Mouse (Mus musculus): ENCODE data around the gene Rsbn1. TPM values are rescaled to one million over a fixed set of nuclear protein-coding genes. Genes with fewer than 3 reads are reported as not detected.

The Rsbn1 gene
- polyA plus RNA-seq, 1 experiment from 2014 or later = 21.1 TPM

DNA sequence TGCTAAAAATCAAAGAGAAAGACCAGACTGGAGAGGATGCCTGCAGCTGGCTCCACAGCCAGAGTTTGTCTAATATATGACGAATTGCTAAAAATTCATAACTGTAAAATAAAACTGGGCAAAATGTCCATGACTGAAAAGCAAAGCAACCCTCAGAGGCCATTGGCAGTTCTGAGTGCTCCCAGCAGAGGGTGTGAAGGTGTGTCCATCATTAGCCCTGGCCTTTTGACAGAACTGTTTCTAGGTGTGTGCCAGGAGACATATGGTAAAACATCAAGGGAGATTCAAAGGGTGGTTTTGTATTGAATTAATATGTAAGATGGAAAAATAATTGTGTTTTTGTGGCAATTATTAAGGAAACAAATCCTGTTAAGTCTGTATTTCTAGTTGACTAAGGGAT, 9.2 kb upstream of the Rsbn1 start:
- Histone ChIP-seq H3K9me3 (ENCODE audit: control insufficient read depth, low read length) (no peaks in the 10 kb centered on the region), H3K9ac (replicated peaks; ENCODE audit: low read depth, low read length) (no peak overlapping the region), H3K4me3 (replicated peaks; ENCODE audit: low read length) (no peak overlapping the region), H3K36me3 (ENCODE audit: control insufficient read depth, insufficient read depth) (no peaks in the 10 kb centered on the region), H3K4me1 (replicated peaks; ENCODE audit: control insufficient read depth, insufficient read depth, low read length) (no peaks in the 10 kb centered on the region), H3K27me3 (replicated peaks; ENCODE audit: control insufficient read depth, insufficient read depth, low read length) (no peaks in the 10 kb centered on the region), H3K4me2 (ENCODE audit: low read length) (no peak overlapping the region), H3K27ac (ENCODE audit: low read length) (no peak overlapping the region)
- WGBS = 82% methylated on average over 1 of the region's 1 CpGs
- ATAC-seq = no peak

DNA sequence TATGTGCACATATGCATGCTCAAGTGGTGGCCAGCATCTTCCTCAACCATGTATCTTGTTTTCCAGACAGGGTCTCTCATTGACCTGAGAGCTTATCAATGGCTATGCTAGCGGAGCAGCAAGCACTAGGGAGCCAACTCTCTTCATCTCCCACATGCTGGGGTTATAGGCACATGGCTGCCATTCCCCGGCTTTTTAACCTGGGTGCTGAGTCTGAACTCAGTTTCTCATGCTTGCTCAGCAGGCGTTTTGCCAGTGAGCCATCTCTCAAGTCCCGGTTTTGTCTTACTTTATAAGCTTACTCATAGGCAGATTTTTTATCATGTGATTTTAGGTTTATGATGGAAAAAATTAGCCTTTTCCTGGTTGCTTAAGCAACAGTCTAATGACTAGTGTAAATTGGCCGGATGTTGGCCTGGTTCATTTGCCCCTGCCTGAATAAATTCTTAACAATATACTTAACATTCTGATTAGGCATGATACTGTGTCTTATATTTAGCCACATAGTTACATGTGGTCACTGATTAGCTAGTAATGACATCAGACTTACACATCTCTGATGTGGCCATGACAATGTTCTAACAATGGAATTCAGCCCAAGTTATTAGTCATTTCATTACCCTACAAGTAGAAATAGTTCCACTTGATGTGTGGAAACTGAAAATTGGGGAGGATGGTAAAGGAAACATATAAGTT, 6.4 kb upstream of the Rsbn1 start:
- H3K4me1 ChIP-seq (replicated peaks; ENCODE audit: control insufficient read depth, insufficient read depth, low read length) = no peaks in the 10 kb centered on the region
- no peaks in the 10 kb centered on the region for H3K27me3 ChIP-seq (replicated peaks; ENCODE audit: control insufficient read depth, insufficient read depth, low read length)
- no peak overlapping the region for H3K9ac ChIP-seq (replicated peaks; ENCODE audit: low read depth, low read length)
- WGBS = 83% methylated on average over 5 of the region's 5 CpGs
- ATAC-seq = no peak
- no peaks in the 10 kb centered on the region for H3K9me3 ChIP-seq (ENCODE audit: control insufficient read depth, low read length)
- no peak overlapping the region for H3K4me3 ChIP-seq (replicated peaks; ENCODE audit: low read length)
- no peak overlapping the region for H3K27ac ChIP-seq (ENCODE audit: low read length)
- H3K4me2 ChIP-seq (ENCODE audit: low read length) = no peak overlapping the region
- no peaks in the 10 kb centered on the region for H3K36me3 ChIP-seq (ENCODE audit: control insufficient read depth, insufficient read depth)

GRCm38 (mm10) chr3:103908781-103909180, 5.1 kb upstream of the Rsbn1 start:
- Histone ChIP-seq H3K4me1 (replicated peaks; ENCODE audit: control insufficient read depth, insufficient read depth, low read length) (no peaks in the 10 kb centered on the region), H3K9ac (replicated peaks; ENCODE audit: low read depth, low read length) (no peak overlapping the region), H3K27me3 (replicated peaks; ENCODE audit: control insufficient read depth, insufficient read depth, low read length) (no peaks in the 10 kb centered on the region), H3K27ac (ENCODE audit: low read length) (no peak overlapping the region), H3K4me2 (ENCODE audit: low read length) (no peak overlapping the region), H3K9me3 (ENCODE audit: control insufficient read depth, low read length) (no peaks in the 10 kb centered on the region), H3K4me3 (replicated peaks; ENCODE audit: low read length) (no peak overlapping the region), H3K36me3 (ENCODE audit: control insufficient read depth, insufficient read depth) (no peaks in the 10 kb centered on the region)
- WGBS = 68% methylated on average over 2 of the region's 2 CpGs
- ATAC-seq = no peak

DNA sequence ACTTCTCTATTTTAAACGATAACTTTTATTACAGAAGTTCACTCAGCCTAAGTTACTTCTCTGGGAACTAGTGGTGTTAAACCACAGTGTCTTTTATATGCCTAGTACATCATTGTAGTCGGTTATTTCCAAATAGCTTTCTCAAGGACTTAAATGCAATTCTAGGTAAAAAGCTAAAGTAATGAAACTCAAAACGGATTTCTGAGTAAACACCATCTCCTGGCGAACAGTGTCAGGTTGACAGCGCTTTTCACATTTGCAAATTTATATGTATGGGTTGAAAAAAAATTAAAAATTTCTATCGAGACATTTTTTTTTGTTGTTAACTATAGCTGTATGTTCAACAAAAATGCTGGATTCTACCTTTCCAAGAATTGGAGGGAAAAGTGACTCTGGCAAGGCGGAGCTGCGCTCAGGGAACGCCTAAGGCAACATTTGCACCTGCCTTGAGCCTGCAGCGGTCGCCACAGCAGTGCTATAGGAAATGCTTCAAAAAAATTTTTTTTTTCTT, 414 bp upstream of the Rsbn1 start:
- Histone ChIP-seq H3K9ac (replicated peaks; ENCODE audit: low read depth, low read length) (peak overlapping the region; percentile 61), H3K36me3 (ENCODE audit: control insufficient read depth, insufficient read depth) (no peaks in the 10 kb centered on the region), H3K4me1 (replicated peaks; ENCODE audit: control insufficient read depth, insufficient read depth, low read length) (peaks cover 10% of the 10 kb centered on the region), H3K27ac (ENCODE audit: low read length) (peak overlapping the region; percentile 92), H3K4me2 (ENCODE audit: low read length) (peak overlapping the region; percentile 83), H3K4me3 (replicated peaks; ENCODE audit: low read length) (peak overlapping the region; percentile 89), H3K9me3 (ENCODE audit: control insufficient read depth, low read length) (no peaks in the 10 kb centered on the region), H3K27me3 (replicated peaks; ENCODE audit: control insufficient read depth, insufficient read depth, low read length) (no peaks in the 10 kb centered on the region)
- 3% methylated on average over 11 of the region's 11 CpGs for WGBS
- peak; percentile 3; the same call in 1 of the 2 replicates for ATAC-seq

DNA sequence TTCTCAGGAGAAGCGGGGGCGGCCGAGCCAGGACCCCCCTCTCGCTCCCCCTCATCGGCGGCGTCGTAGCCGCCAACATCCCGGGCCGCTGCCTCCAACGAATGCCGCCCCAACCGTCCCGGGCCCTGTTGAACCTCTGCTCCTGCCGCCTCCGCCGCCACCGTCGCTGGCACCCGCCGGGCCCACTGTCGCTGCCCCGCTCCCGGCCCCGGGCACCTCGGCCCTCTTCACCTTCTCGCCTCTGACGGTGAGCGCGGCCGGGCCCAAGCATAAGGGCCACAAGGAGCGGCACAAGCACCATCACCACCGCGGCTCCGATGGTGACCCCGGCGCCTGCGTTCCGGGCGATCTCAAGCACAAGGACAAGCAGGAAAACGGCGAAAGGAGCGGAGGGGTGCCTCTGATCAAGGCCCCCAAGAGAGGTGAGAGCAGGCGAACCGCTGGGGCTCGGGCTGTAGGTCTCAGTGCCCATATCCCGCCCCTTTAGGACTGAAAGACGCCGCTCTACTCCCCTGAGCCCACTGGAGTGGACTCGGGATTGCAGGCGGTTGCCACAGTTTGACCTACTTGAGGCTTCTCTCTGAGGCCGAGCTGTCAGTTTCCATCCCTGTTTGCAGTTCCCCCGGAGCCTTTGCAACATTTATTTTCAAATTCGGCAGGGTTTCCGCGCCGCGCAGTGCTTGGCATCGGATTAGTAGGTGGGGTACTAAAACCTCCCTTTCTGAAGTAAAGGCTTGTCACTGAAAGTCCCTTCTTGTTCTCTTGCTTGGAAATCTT, 1.0 kb downstream of the Rsbn1 start:
- peak overlapping the region; percentile 95 for H3K9ac ChIP-seq (replicated peaks; ENCODE audit: low read depth, low read length)
- H3K9me3 ChIP-seq (ENCODE audit: control insufficient read depth, low read length) = no peaks in the 10 kb centered on the region
- peaks cover 10% of the 10 kb centered on the region for H3K4me1 ChIP-seq (replicated peaks; ENCODE audit: control insufficient read depth, insufficient read depth, low read length)
- H3K27ac ChIP-seq (ENCODE audit: low read length) = peak overlapping the region; percentile 92
- no peaks in the 10 kb centered on the region for H3K27me3 ChIP-seq (replicated peaks; ENCODE audit: control insufficient read depth, insufficient read depth, low read length)
- peak overlapping the region; percentile 67 for H3K4me2 ChIP-seq (ENCODE audit: low read length)
- peak overlapping the region; percentile 89 for H3K4me3 ChIP-seq (replicated peaks; ENCODE audit: low read length)
- ATAC-seq = peak; percentile 41
- WGBS = under 1% methylated on average over 56 of the region's 60 CpGs
- H3K36me3 ChIP-seq (ENCODE audit: control insufficient read depth, insufficient read depth) = no peaks in the 10 kb centered on the region

- peak overlapping the region; percentile 95 for H3K9ac ChIP-seq (replicated peaks; ENCODE audit: low read depth, low read length)
- H3K4me3 ChIP-seq (replicated peaks; ENCODE audit: low read length) = peak overlapping the region; percentile 89
- H3K27me3 ChIP-seq (replicated peaks; ENCODE audit: control insufficient read depth, insufficient read depth, low read length) = no peaks in the 10 kb centered on the region
- WGBS = 6% methylated on average over 7 of the region's 7 CpGs
- peak overlapping the region; percentile 67 for H3K4me2 ChIP-seq (ENCODE audit: low read length)
- H3K27ac ChIP-seq (ENCODE audit: low read length) = no peak overlapping the region
- no peaks in the 10 kb centered on the region for H3K9me3 ChIP-seq (ENCODE audit: control insufficient read depth, low read length)
- ATAC-seq = no peak
- H3K4me1 ChIP-seq (replicated peaks; ENCODE audit: control insufficient read depth, insufficient read depth, low read length) = peaks cover 10% of the 10 kb centered on the region
- no peaks in the 10 kb centered on the region for H3K36me3 ChIP-seq (ENCODE audit: control insufficient read depth, insufficient read depth)
Measured at GRCm38 (mm10) chr3:103915509-103915896, 1.6 kb downstream of the Rsbn1 start.

- no peaks in the 10 kb centered on the region for H3K9me3 ChIP-seq (ENCODE audit: control insufficient read depth, low read length)
- H3K4me3 ChIP-seq (replicated peaks; ENCODE audit: low read length) = peak overlapping the region; percentile 39
- 32% methylated on average over 5 of the region's 5 CpGs for WGBS
- peaks cover 10% of the 10 kb centered on the region for H3K4me1 ChIP-seq (replicated peaks; ENCODE audit: control insufficient read depth, insufficient read depth, low read length)
- no peaks in the 10 kb centered on the region for H3K27me3 ChIP-seq (replicated peaks; ENCODE audit: control insufficient read depth, insufficient read depth, low read length)
- H3K4me2 ChIP-seq (ENCODE audit: low read length) = peak overlapping the region; percentile 66
- no peak overlapping the region for H3K27ac ChIP-seq (ENCODE audit: low read length)
- H3K9ac ChIP-seq (replicated peaks; ENCODE audit: low read depth, low read length) = peak overlapping the region; percentile 44
- ATAC-seq = no peak
- no peaks in the 10 kb centered on the region for H3K36me3 ChIP-seq (ENCODE audit: control insufficient read depth, insufficient read depth)
Measured at GRCm38 (mm10) chr3:103916205-103916838, 2.4 kb downstream of the Rsbn1 start.

GRCm38 (mm10) chr3:103916839-103917237, 2.9 kb downstream of the Rsbn1 start:
- no peak for ATAC-seq
- Histone ChIP-seq H3K36me3 (ENCODE audit: control insufficient read depth, insufficient read depth) (no peaks in the 10 kb centered on the region), H3K9me3 (ENCODE audit: control insufficient read depth, low read length) (no peaks in the 10 kb centered on the region), H3K27ac (ENCODE audit: low read length) (no peak overlapping the region), H3K9ac (replicated peaks; ENCODE audit: low read depth, low read length) (peak overlapping the region; percentile 44), H3K4me2 (ENCODE audit: low read length) (peak overlapping the region; percentile 66), H3K4me1 (replicated peaks; ENCODE audit: control insufficient read depth, insufficient read depth, low read length) (peaks cover 10% of the 10 kb centered on the region), H3K27me3 (replicated peaks; ENCODE audit: control insufficient read depth, insufficient read depth, low read length) (no peaks in the 10 kb centered on the region), H3K4me3 (replicated peaks; ENCODE audit: low read length) (peak overlapping the region; percentile 39)
- 63% methylated on average over 3 of the region's 3 CpGs for WGBS

DNA sequence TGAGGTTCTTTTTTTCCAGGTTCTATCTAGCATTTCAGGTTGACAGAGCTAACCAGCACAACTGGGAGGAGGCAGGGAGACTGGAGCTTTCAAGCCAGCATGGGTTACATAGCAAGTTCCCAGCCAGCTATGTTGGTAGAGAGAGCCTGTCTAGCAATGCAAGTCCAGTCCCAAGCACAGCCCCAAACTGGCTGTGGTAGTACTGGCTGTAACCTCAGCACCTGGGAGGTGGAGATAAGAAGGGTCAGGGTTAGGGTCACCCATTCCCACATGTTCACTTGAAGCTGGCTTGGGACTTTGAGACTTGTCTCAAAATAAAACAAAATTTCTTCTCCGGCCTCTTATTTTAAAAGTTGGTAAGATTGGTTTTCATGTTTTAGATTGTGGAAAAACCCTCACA, 6.2 kb downstream of the Rsbn1 start:
- H3K4me3 ChIP-seq (replicated peaks; ENCODE audit: low read length) = no peak overlapping the region
- peaks cover 21% of the 10 kb centered on the region for H3K4me1 ChIP-seq (replicated peaks; ENCODE audit: control insufficient read depth, insufficient read depth, low read length)
- WGBS = 96% methylated on average over 1 of the region's 1 CpGs
- H3K27me3 ChIP-seq (replicated peaks; ENCODE audit: control insufficient read depth, insufficient read depth, low read length) = no peaks in the 10 kb centered on the region
- H3K27ac ChIP-seq (ENCODE audit: low read length) = no peak overlapping the region
- H3K36me3 ChIP-seq (ENCODE audit: control insufficient read depth, insufficient read depth) = no peaks in the 10 kb centered on the region
- H3K4me2 ChIP-seq (ENCODE audit: low read length) = no peak overlapping the region
- no peak overlapping the region for H3K9ac ChIP-seq (replicated peaks; ENCODE audit: low read depth, low read length)
- H3K9me3 ChIP-seq (ENCODE audit: control insufficient read depth, low read length) = no peaks in the 10 kb centered on the region
- ATAC-seq = no peak

All from forebrain, embryonic 16.5 days (tissue).